Comparison of ENCODE assay signal across 8 mouse cellular contexts in the genomic region with DNA sequence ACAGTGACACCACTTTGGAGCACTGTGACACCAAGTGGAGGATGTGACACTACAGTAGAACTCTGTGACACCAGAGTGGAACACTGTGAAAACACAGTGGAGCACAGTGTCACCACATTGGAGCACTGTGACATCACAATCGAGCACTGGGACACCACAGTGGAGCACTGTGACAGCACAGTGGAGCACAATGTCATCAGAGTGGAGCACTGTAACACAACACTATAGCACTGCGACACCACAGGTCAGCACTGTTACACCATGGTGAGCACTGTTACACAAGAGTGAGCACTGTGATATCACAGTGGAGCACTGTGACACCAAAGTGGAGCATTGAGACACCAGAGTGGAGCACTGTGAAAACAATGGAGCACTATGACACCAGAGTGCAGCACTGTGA.
A peak's percentile ranks its signal among the peaks of the same experiment; 100 is the strongest.
DNase-seq lines count a peak whose midpoint lies in the region; ATAC-seq and TF ChIP-seq lines count a peak whose summit lies in the region.

No protein-coding gene starts in this region.

- no peak for DNase-seq in limb, embryonic 11.5 days (ENCODE audit: low spot score)
- DNase-seq in limb, embryonic 10.5 days (ENCODE audit: low spot score): no peak
- DNase-seq in forebrain, embryonic 14.5 days (ENCODE audit: low spot score): no peak
- DNase-seq in heart, postnatal 36 days: peak; percentile 2 to 18
- no peak for DNase-seq in liver, embryonic 14.5 days (ENCODE audit: low read depth in 3 of 3, low spot score in 3 of 3)
- peak; percentile 5 to 28 for DNase-seq in spleen, postnatal 10 days (ENCODE audit: low spot score in 2 of 2)
- no peak for DNase-seq in MN1 (ENCODE audit: low spot score)
- DNase-seq in retina, embryonic 14.5 days (ENCODE audit: low spot score): no peak

- 31% methylated on average over 2 of the region's 2 CpGs for WGBS in limb, embryonic 11.5 days
- 31% methylated on average over 2 of the region's 2 CpGs for WGBS in limb, embryonic 10.5 days
- WGBS in forebrain, embryonic 14.5 days: 43% methylated on average over 2 of the region's 2 CpGs
- 23% methylated on average over 2 of the region's 2 CpGs for WGBS in liver, embryonic 14.5 days (ENCODE audit: insufficient replicate concordance)

- intact Hi-C loops in heart, postnatal 36 days (cut with DNase I): loop anchor here (1.0 kb wide), 1 partner anchor 13 kb away; no protein-coding TSS in a partner anchor

- H3K4me3 ChIP-seq in limb, embryonic 11.5 days (ENCODE audit: low read depth, low read length): no peak overlapping the region
- H3K4me3 ChIP-seq in limb, embryonic 10.5 days: no peak overlapping the region
- H3K4me3 ChIP-seq in forebrain, embryonic 14.5 days (ENCODE audit: low read depth, low read length): no peak overlapping the region
- no peak overlapping the region for H3K4me3 ChIP-seq in liver, embryonic 14.5 days (ENCODE audit: insufficient read depth in 1 of 2, low read depth in 2 of 2, low read length in 2 of 2)

- peaks cover 85% of the 10 kb centered on the region for H3K9me3 ChIP-seq in limb, embryonic 11.5 days (ENCODE audit: control insufficient read depth, low read length)
- peaks cover 89% of the 10 kb centered on the region for H3K9me3 ChIP-seq in limb, embryonic 10.5 days (replicated peaks)
- H3K9me3 ChIP-seq in forebrain, embryonic 14.5 days (replicated peaks; ENCODE audit: control insufficient read depth, low read length): peaks cover 86% of the 10 kb centered on the region
- H3K9me3 ChIP-seq in liver, embryonic 14.5 days (ENCODE audit: control insufficient read depth, low read length): peaks cover 7% of the 10 kb centered on the region

- no peak for TF ChIP-seq EP300 in liver, embryonic 14.5 days (IDR thresholded peaks at IDR 0.05; ENCODE audit: low read depth)

- H3K27ac ChIP-seq in limb, embryonic 11.5 days (replicated peaks; ENCODE audit: low read depth, low read length): no peak overlapping the region
- no peak overlapping the region for H3K27ac ChIP-seq in limb, embryonic 10.5 days
- H3K27ac ChIP-seq in forebrain, embryonic 14.5 days (ENCODE audit: low read depth, low read length): no peak overlapping the region
- H3K27ac ChIP-seq in liver, embryonic 14.5 days: no peak overlapping the region

- H3K27me3 ChIP-seq in limb, embryonic 11.5 days (ENCODE audit: control insufficient read depth, insufficient read depth, low read length): no peaks in the 10 kb centered on the region
- no peaks in the 10 kb centered on the region for H3K27me3 ChIP-seq in limb, embryonic 10.5 days (ENCODE audit: low read depth, poor library complexity, severe bottlenecking)
- H3K27me3 ChIP-seq in forebrain, embryonic 14.5 days (replicated peaks; ENCODE audit: control insufficient read depth, insufficient read depth, low read length): no peaks in the 10 kb centered on the region
- no peaks in the 10 kb centered on the region for H3K27me3 ChIP-seq in liver, embryonic 14.5 days (ENCODE audit: control insufficient read depth, insufficient read depth, low read length)

- peaks cover 3% of the 10 kb centered on the region for H3K36me3 ChIP-seq in limb, embryonic 11.5 days (ENCODE audit: control insufficient read depth, insufficient read depth, low read length)
- H3K36me3 ChIP-seq in limb, embryonic 10.5 days: no peaks in the 10 kb centered on the region
- no peaks in the 10 kb centered on the region for H3K36me3 ChIP-seq in forebrain, embryonic 14.5 days (ENCODE audit: control insufficient read depth, insufficient read depth, low read length)
- no peaks in the 10 kb centered on the region for H3K36me3 ChIP-seq in liver, embryonic 14.5 days (replicated peaks; ENCODE audit: control insufficient read depth, insufficient read depth, low read depth)

- peak; percentile 60 for ATAC-seq in limb, embryonic 11.5 days (ENCODE audit: insufficient number of reproducible peaks, low FRiP score, low TSS enrichment, low read depth)
- ATAC-seq in forebrain, embryonic 14.5 days: peak; percentile 41
- peak; percentile 40 for ATAC-seq in liver, embryonic 14.5 days (ENCODE audit: insufficient read depth)

- H3K4me1 ChIP-seq in limb, embryonic 11.5 days (ENCODE audit: control insufficient read depth, insufficient read depth, low read length): no peaks in the 10 kb centered on the region
- no peaks in the 10 kb centered on the region for H3K4me1 ChIP-seq in limb, embryonic 10.5 days
- no peaks in the 10 kb centered on the region for H3K4me1 ChIP-seq in forebrain, embryonic 14.5 days (ENCODE audit: control insufficient read depth, insufficient read depth, low read length)
- no peaks in the 10 kb centered on the region for H3K4me1 ChIP-seq in liver, embryonic 14.5 days (replicated peaks; ENCODE audit: control insufficient read depth in 2 of 2, insufficient read depth in 2 of 2, low read length in 1 of 2)

- H3K4me2 ChIP-seq in limb, embryonic 11.5 days (ENCODE audit: low read depth, severe bottlenecking): no peak overlapping the region
- no peak overlapping the region for H3K4me2 ChIP-seq in forebrain, embryonic 14.5 days (ENCODE audit: low read length)
- no peak overlapping the region for H3K4me2 ChIP-seq in liver, embryonic 14.5 days (ENCODE audit: low read depth)

- no peak overlapping the region for H3K9ac ChIP-seq in limb, embryonic 11.5 days (ENCODE audit: low read length)
- no peak overlapping the region for H3K9ac ChIP-seq in forebrain, embryonic 14.5 days (ENCODE audit: low read length)
- no peak overlapping the region for H3K9ac ChIP-seq in liver, embryonic 14.5 days (replicated peaks)

- TF ChIP-seq CTCF in liver, embryonic 14.5 days (IDR thresholded peaks at IDR 0.05; ENCODE audit: low read depth): peak; percentile 18; the same call in 1 of the 2 replicates

Comparison
In these comparisons a context has a peak if more than half of its experiments do, and no peak if none do; other contexts are left out.
1. DNase-seq: peak in heart, postnatal 36 days (2 of 2) and spleen, postnatal 10 days (2 of 2); none in limb, embryonic 11.5 days (single experiment), limb, embryonic 10.5 days (single experiment), forebrain, embryonic 14.5 days (single experiment), liver, embryonic 14.5 days (0 of 3), MN1 (single experiment) and retina, embryonic 14.5 days (single experiment).
2. Peak in every context shown above with its lines, with median percentiles within 50 percentile points of each other: ATAC-seq.